Mouse (Mus musculus) gastrocnemius, postnatal 36 days (tissue): ENCODE data around the gene Olfr742. TPM values are rescaled to one million over a fixed set of nuclear protein-coding genes. Genes with fewer than 3 reads are reported as not detected.

Source experiments
- DNase-seq, 2 experiments: peaks; one replicate each; pipeline ENCODE4 v3.0.0; 2022
- intact Hi-C: fragments of 180-260 bp; cut with DNase I; formaldehyde crosslinking; loops from one replicate; pipeline ENCODE4 v1.15.1; 2025
- long read RNA-seq, 2 experiments: library from polyadenylated mRNA; stranded (forward); transcript quantifications; one replicate each; pipeline ENCODE4 v2.0.0; 2021
- total RNA-seq, 2 experiments: library from RNA; stranded (reverse); gene quantifications; 2 replicates each; pipeline ENCODE4 v1.2.3; 2021

The Olfr742 gene
- not detected for total RNA-seq
- long read RNA-seq, experiment 1: 0 reads
- long read RNA-seq, experiment 2: 0 reads

GRCm38 (mm10) chr14:50503300-50503699 is at the start of gene Olfr742:
Gene Olfr742, plus strand, starts transcription at chr14:50503600.
- intact Hi-C loops: no loop called here
- DNase-seq: no peak

GRCm38 (mm10) chr14:50472438-50472837 is 31.0 kb upstream of the Olfr742 start, which contains the start of gene Olfr741:
Gene Olfr741, plus strand, starts transcription at chr14:50472738.
- no peak for DNase-seq
- intact Hi-C loops: no loop called here

- DNase-seq: no peak
- intact Hi-C loops: no loop called here
These were observed 25.0 kb upstream of the Olfr742 start for GRCm38 (mm10) chr14:50478406-50478805.

GRCm38 (mm10) chr14:50521539-50521938 is 18.1 kb downstream of the Olfr742 start, which contains the start of gene Olfr743:
Gene Olfr743, plus strand, starts transcription at chr14:50521839.
- DNase-seq: no peak
- intact Hi-C loops: no loop called here

- intact Hi-C loops: no loop called here
- DNase-seq: no peak
These were observed 49.3 kb downstream of the Olfr742 start for GRCm38 (mm10) chr14:50552734-50553133.

Other genes with a start within 250 kb of the Olfr742 start
- not detected for gene Olfr732, start 219.4 kb upstream of the Olfr742 start, total RNA-seq
- gene Olfr733, start 202.1 kb upstream of the Olfr742 start, total RNA-seq: not detected
- gene Olfr734, start 176.8 kb upstream of the Olfr742 start, total RNA-seq: not detected
- gene Olfr735, start 154.7 kb upstream of the Olfr742 start, total RNA-seq: not detected
- gene Tlr11, start 145.7 kb upstream of the Olfr742 start, total RNA-seq: under 1 TPM in 1 of 2 experiments, not detected in 1; 0.08 TPM
- not detected for gene Olfr736, start 122.4 kb upstream of the Olfr742 start, total RNA-seq
- not detected for gene Olfr738, start 96.0 kb upstream of the Olfr742 start, total RNA-seq
- not detected for gene Olfr739, start 85.0 kb upstream of the Olfr742 start, total RNA-seq
- gene Olfr740, start 58.1 kb upstream of the Olfr742 start, total RNA-seq: not detected
- not detected for gene Olfr741, start 30.9 kb upstream of the Olfr742 start, total RNA-seq
- not detected for gene Olfr743, start 18.2 kb downstream of the Olfr742 start, total RNA-seq
- gene Olfr744, start 111.3 kb downstream of the Olfr742 start, total RNA-seq: not detected
- not detected for gene Olfr745, start 135.8 kb downstream of the Olfr742 start, total RNA-seq
- not detected for gene Olfr746, start 143.5 kb downstream of the Olfr742 start, total RNA-seq
- not detected for gene Olfr747, start 189.6 kb downstream of the Olfr742 start, total RNA-seq
- not detected for gene Olfr748, start 203.8 kb downstream of the Olfr742 start, total RNA-seq
- not detected for gene Olfr749, start 241.5 kb downstream of the Olfr742 start, total RNA-seq